Mouse (Mus musculus): ENCODE results near the gene 3300002I08Rik. TPM values are rescaled to one million over a fixed set of nuclear protein-coding genes. Genes with fewer than 3 reads are reported as not detected.

The 3300002I08Rik gene
- total RNA-seq (2023): 1 to 10 TPM; 7.3 to 7.8 TPM

DNA sequence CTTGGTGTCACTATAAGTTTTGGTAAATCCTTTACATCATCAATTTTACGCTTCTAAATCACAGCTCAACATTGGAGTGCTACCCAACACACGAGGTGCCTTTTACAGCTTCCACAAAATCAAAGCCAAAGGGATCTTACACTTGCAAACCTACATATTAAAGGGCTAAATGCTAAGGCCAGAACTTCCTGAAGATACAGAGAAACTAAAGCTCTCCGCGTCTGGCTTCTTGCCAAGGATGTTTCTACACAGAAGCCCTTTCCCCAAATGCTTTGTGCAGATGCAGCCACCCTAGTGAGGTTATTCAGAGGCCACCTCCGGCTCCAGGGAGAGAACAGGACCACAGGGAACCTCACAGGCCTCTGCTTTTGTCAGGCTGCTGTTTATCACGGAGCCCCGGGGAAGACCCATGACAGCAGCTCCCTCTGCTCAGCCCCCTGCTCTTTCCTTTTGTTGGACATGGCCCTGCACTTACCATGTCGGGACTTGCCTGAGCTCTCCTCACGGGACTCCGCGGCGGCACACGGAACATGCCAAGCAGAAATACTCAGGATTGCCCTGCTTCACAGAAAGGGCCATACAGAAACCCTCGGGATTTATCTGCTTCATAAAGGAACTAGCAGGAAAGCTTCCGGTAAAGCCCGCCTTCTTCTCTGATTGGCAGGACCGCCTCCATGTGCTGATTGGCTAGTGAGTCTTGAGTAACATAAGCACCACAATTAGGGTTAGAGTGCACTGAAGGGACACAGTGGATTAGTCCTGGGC, at the start of gene 3300002I08Rik:
TSS of gene 3300002I08Rik (minus strand) at position 653 of the 765 bp plus-strand sequence.

DNA sequence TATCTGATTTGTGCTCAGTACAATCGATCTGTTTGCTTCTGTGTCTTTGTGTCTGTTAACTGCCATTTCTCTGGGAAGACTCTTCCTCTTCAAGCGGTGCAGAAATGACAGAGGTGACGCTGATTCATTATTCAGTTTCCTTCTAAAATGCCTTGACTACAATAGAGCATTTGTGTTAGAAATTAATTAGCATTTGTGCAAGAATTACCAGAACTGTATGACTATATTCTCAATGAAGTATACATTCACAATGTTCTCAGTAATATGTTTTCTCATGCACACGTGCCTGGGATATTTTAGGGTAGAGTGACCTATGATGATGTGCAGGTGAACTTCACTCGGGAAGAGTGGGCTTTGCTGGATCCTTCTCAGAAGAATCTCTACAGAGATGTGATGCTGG, 39.2 kb downstream of the 3300002I08Rik start, which contains the start of gene Gm10130:
TSS of gene Gm10130 (plus strand) at position 301 of the 400 bp plus-strand sequence.

Other genes starting within 250 kb of the 3300002I08Rik start
- 10 to 100 TPM in 1 of 2 experiments, 1 to 10 TPM in 1; 8.4 to 11.2 TPM for gene Zfp120, start 226.1 kb downstream of the 3300002I08Rik start, total RNA-seq (2023)
- not detected for gene Gm10770, start 183.1 kb downstream of the 3300002I08Rik start, total RNA-seq (2023)
- 1 to 10 TPM in 1 of 2 experiments, under 1 TPM in 1; 0.65 to 1.1 TPM for gene Gm14139, start 181.0 kb downstream of the 3300002I08Rik start, total RNA-seq (2023)
- 1 to 10 TPM; 5.0 to 6.6 TPM for gene Zfp937, start 144.7 kb downstream of the 3300002I08Rik start, total RNA-seq (2023)
- 10 to 100 TPM; 11.2 to 14.8 TPM for gene Gm21994, start 107.2 kb downstream of the 3300002I08Rik start, total RNA-seq (2023)
- under 1 TPM; 0.68 to 0.76 TPM for gene Gm14124, start 105.2 kb downstream of the 3300002I08Rik start, total RNA-seq (2023)
- 10 to 100 TPM in 1 of 2 experiments, 1 to 10 TPM in 1; 7.6 to 14.9 TPM for gene Gm10130, start 39.1 kb downstream of the 3300002I08Rik start, total RNA-seq (2023)
- 1 to 10 TPM; 4.9 to 6.6 TPM for gene Zfp442, start 88.7 kb upstream of the 3300002I08Rik start, total RNA-seq (2023)
- gene Zfp345, start 122.3 kb upstream of the 3300002I08Rik start, total RNA-seq (2023): 1 to 10 TPM; 1.5 to 1.6 TPM
- gene Cst7, start 207.7 kb upstream of the 3300002I08Rik start, total RNA-seq (2023): 10 to 100 TPM; 34.9 to 43.1 TPM
- 10 to 100 TPM; 25.5 to 35.0 TPM for gene Apmap, start 245.8 kb upstream of the 3300002I08Rik start, total RNA-seq (2023)